Mouse (Mus musculus): ENCODE measurements around the gene Dzip1l.
"Not testable (repeated sequence)": the region's sequence is repeated elsewhere in the genome, so short reads cannot be mapped to it uniquely, and the experiment has no call there.

Dzip1l gene

GRCm38 (mm10) chr9:99629281-99630011 is at the start of gene Dzip1l:
TSS of gene Dzip1l (plus strand) at chr9:99629496.
- no peak for DNase-seq (ENCODE audit: extremely low read depth, insufficient read length, low spot score)

- DNase-seq (ENCODE audit: extremely low read depth, insufficient read length, low spot score), result peak; percentile 36
Measured at GRCm38 (mm10) chr9:99580655-99581054, 48.6 kb upstream of the Dzip1l start.

- peak; percentile 11 for DNase-seq (ENCODE audit: extremely low read depth, insufficient read length, low spot score)
Measured at GRCm38 (mm10) chr9:99587505-99588202, 41.6 kb upstream of the Dzip1l start.

GRCm38 (mm10) chr9:99591144-99591543 is 38.2 kb upstream of the Dzip1l start:
- DNase-seq (ENCODE audit: extremely low read depth, insufficient read length, low spot score), result no peak

- not testable (repeated sequence) for DNase-seq (ENCODE audit: extremely low read depth, insufficient read length, low spot score)
Measured at GRCm38 (mm10) chr9:99599127-99599526, 30.2 kb upstream of the Dzip1l start.

- DNase-seq (ENCODE audit: extremely low read depth, insufficient read length, low spot score), result no peak
Measured at GRCm38 (mm10) chr9:99603566-99603965, 25.7 kb upstream of the Dzip1l start.

GRCm38 (mm10) chr9:99612202-99612601 is 17.1 kb upstream of the Dzip1l start, which contains the start of gene A4gnt:
TSS of gene A4gnt (plus strand) at chr9:99612502.
- DNase-seq (ENCODE audit: extremely low read depth, insufficient read length, low spot score), result no peak

GRCm38 (mm10) chr9:99619688-99620087 is 9.6 kb upstream of the Dzip1l start:
- DNase-seq (ENCODE audit: extremely low read depth, insufficient read length, low spot score), result no peak

GRCm38 (mm10) chr9:99620196-99620595 is 9.1 kb upstream of the Dzip1l start:
- no peak for DNase-seq (ENCODE audit: extremely low read depth, insufficient read length, low spot score)

- no peak for DNase-seq (ENCODE audit: extremely low read depth, insufficient read length, low spot score)
Measured at GRCm38 (mm10) chr9:99622034-99622433, 7.3 kb upstream of the Dzip1l start.

GRCm38 (mm10) chr9:99622966-99623365 is 6.3 kb upstream of the Dzip1l start:
- DNase-seq (ENCODE audit: extremely low read depth, insufficient read length, low spot score), result no peak

GRCm38 (mm10) chr9:99624117-99624516 is 5.2 kb upstream of the Dzip1l start:
- DNase-seq (ENCODE audit: extremely low read depth, insufficient read length, low spot score), result no peak

- no peak for DNase-seq (ENCODE audit: extremely low read depth, insufficient read length, low spot score)
Measured at GRCm38 (mm10) chr9:99628581-99628980, 715 bp upstream of the Dzip1l start.

- no peak for DNase-seq (ENCODE audit: extremely low read depth, insufficient read length, low spot score)
Measured at GRCm38 (mm10) chr9:99630071-99630470, 775 bp downstream of the Dzip1l start.

- no peak for DNase-seq (ENCODE audit: extremely low read depth, insufficient read length, low spot score)
Measured at GRCm38 (mm10) chr9:99630528-99631125, 1.3 kb downstream of the Dzip1l start.

- DNase-seq (ENCODE audit: extremely low read depth, insufficient read length, low spot score), result no peak
Measured at GRCm38 (mm10) chr9:99631781-99632180, 2.5 kb downstream of the Dzip1l start.

GRCm38 (mm10) chr9:99632264-99632663 is 3.0 kb downstream of the Dzip1l start:
- DNase-seq (ENCODE audit: extremely low read depth, insufficient read length, low spot score), result no peak

- no peak for DNase-seq (ENCODE audit: extremely low read depth, insufficient read length, low spot score)
Measured at GRCm38 (mm10) chr9:99636776-99637175, 7.5 kb downstream of the Dzip1l start.

- DNase-seq (ENCODE audit: extremely low read depth, insufficient read length, low spot score), result no peak
Measured at GRCm38 (mm10) chr9:99637227-99637626, 7.9 kb downstream of the Dzip1l start.

- no peak for DNase-seq (ENCODE audit: extremely low read depth, insufficient read length, low spot score)
Measured at GRCm38 (mm10) chr9:99637736-99638135, 8.4 kb downstream of the Dzip1l start.

- no peak for DNase-seq (ENCODE audit: extremely low read depth, insufficient read length, low spot score)
Measured at GRCm38 (mm10) chr9:99639957-99640356, 10.7 kb downstream of the Dzip1l start.

GRCm38 (mm10) chr9:99645416-99645815 is 16.1 kb downstream of the Dzip1l start:
- no peak for DNase-seq (ENCODE audit: extremely low read depth, insufficient read length, low spot score)
